Mouse (Mus musculus): Measurements from ENCODE around the gene Rragd.

Rragd gene

GRCm38 (mm10) chr4:33052055-33052454 is 69.2 kb downstream of the Rragd start:
- no peak for DNase-seq

GRCm38 (mm10) chr4:33052650-33053049 is 69.8 kb downstream of the Rragd start:
- DNase-seq: no peak

GRCm38 (mm10) chr4:33054426-33054825 is 71.6 kb downstream of the Rragd start:
- DNase-seq: no peak

- DNase-seq: no peak
Observed at GRCm38 (mm10) chr4:33056317-33056716, 73.5 kb downstream of the Rragd start.

GRCm38 (mm10) chr4:33057890-33058687 is 75.3 kb downstream of the Rragd start:
- DNase-seq: no peak

- no peak for DNase-seq
Observed at GRCm38 (mm10) chr4:33061158-33061557, 78.3 kb downstream of the Rragd start.

GRCm38 (mm10) chr4:33062981-33063380 is 80.1 kb downstream of the Rragd start, which contains the start of gene Gabrr2:
Gene Gabrr2 (plus strand): TSS chr4:33062999.
- DNase-seq: no peak

GRCm38 (mm10) chr4:33064986-33065385 is 82.1 kb downstream of the Rragd start:
- DNase-seq: no peak

GRCm38 (mm10) chr4:33066223-33066960 is 83.6 kb downstream of the Rragd start:
- DNase-seq: no peak

GRCm38 (mm10) chr4:33067331-33067730 is 84.5 kb downstream of the Rragd start:
- no peak for DNase-seq

GRCm38 (mm10) chr4:33067826-33068225 is 85.0 kb downstream of the Rragd start:
- peak; percentile 51 for DNase-seq

- DNase-seq: peak; percentile 98
Observed at GRCm38 (mm10) chr4:33068894-33069293, 86.1 kb downstream of the Rragd start.

GRCm38 (mm10) chr4:33070326-33070725 is 87.5 kb downstream of the Rragd start:
- no peak for DNase-seq

- DNase-seq: no peak
Observed at GRCm38 (mm10) chr4:33071337-33071736, 88.5 kb downstream of the Rragd start.

All from cerebellum, adult 9-11 months (tissue).